In genomic region chr3:108762597-108763111, GRCm38 (mm10) we compare ENCODE assay signal across 9 mouse cellular contexts. TPM values are rescaled to one million over a fixed set of nuclear protein-coding genes. Genes with fewer than 3 reads are reported as not detected.
DNase-seq lines count a peak whose midpoint lies in the region.
"Had no signal": no experiment of that assay in that cellular context is flagged by ENCODE, and none has a peak within 500 bp of the region (broad histone marks: within the 10 kb centered on the region; RNA-seq: fewer than 3 reads in every experiment).

No protein-coding gene starts in this region.

- DNase-seq in gastrocnemius, adult 18-20 months (ENCODE audit: low spot score): peak; percentile 36
- DNase-seq in gastrocnemius, postnatal 25 days: no peak
- DNase-seq in brain, embryonic 18.5 days (ENCODE audit: low read depth, low spot score): peak; percentile 22
- peak; percentile 47 to 68 for DNase-seq in layer of hippocampus, adult 18-20 months (ENCODE audit: low spot score in 2 of 2)
- peak; percentile 28 for DNase-seq in lung, postnatal 25 days (ENCODE audit: low spot score)
- no peak for DNase-seq in retina, postnatal 1 day
- DNase-seq in spleen, postnatal 14 days (ENCODE audit: low spot score in 2 of 2): no peak
- no peak for DNase-seq in adrenal gland, postnatal 25 days
- DNase-seq: adrenal gland, adult 2 months had no signal

RNA-seq across cellular contexts. Expression of gene Aknad1, which starts 23.2 kb away (rescaled TPM):
- under 1 TPM; 0.14 to 0.30 TPM for total RNA-seq in gastrocnemius, adult 18-20 months (2021)
- under 1 TPM; 0.19 to 0.20 TPM for total RNA-seq in gastrocnemius, postnatal 25 days (2021)
- total RNA-seq in layer of hippocampus, adult 18-20 months (2021): not detected
- total RNA-seq in adrenal gland, postnatal 25 days (2021): not detected in 2 replicates
- total RNA-seq: adrenal gland, adult 2 months had no signal

RNA-seq across cellular contexts. Expression of gene Gpsm2, which starts 40.5 kb away (rescaled TPM):
- total RNA-seq in gastrocnemius, adult 18-20 months (2021): under 1 TPM; 0.78 to 0.97 TPM
- total RNA-seq in gastrocnemius, postnatal 25 days (2021): 1 to 10 TPM; 4.4 to 4.7 TPM
- 10 to 100 TPM; 10.8 to 14.1 TPM for total RNA-seq in layer of hippocampus, adult 18-20 months (2021)
- total RNA-seq in adrenal gland, postnatal 25 days (2021): 3.9 and 5.3 TPM in 2 replicates

Comparison
In these comparisons a context has a peak if more than half of its experiments do, and no peak if none do; other contexts are left out.
1. DNase-seq: peak in gastrocnemius, adult 18-20 months (single experiment), brain, embryonic 18.5 days (single experiment), layer of hippocampus, adult 18-20 months (2 of 2) and lung, postnatal 25 days (single experiment); none in gastrocnemius, postnatal 25 days (single experiment), retina, postnatal 1 day (single experiment), spleen, postnatal 14 days (0 of 2) and adrenal gland, postnatal 25 days (single experiment).